Mouse (Mus musculus): ENCODE results near the gene Ago3.

Ago3 gene

DNA sequence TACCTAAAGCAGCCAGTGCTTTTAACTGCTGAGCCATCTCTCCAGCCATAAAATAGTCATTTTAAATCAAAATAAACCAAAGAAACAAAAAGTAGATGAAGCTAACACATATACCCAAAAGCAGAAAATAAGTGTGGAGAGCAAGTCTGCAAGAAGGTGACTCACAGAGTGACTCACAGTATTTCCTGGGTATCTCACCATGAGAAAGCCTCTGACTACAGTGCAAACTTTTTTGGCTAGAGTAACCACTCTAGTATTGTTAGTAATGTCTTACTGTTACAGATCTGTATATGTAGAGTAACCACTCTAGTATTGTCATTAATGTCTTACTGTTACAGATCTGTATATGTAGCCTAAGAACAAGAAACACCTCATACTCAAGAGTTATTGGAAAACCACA, 13.6 kb downstream of the Ago3 start:
- no peak for DNase-seq (ENCODE audit: low spot score)

DNA sequence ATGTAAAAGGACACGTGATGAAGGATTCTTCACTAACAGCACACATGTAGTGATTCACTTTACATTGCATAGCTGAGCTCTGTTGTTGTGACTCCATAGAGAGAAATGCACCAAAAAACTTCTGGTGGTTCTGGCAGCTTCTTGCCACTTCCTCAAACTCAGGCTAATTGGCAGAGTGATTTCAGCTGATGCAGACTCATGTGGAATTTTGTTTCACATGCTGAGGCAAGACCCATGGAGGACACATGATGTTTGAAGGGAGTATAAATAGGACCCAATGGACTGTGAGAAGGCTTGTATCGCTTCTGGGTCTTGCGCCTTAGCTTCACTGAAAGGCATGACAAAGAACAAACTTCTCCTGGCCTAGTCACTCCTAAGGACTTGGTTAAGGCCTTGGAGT, 16.8 kb downstream of the Ago3 start:
- DNase-seq (ENCODE audit: low spot score), result no peak

DNA sequence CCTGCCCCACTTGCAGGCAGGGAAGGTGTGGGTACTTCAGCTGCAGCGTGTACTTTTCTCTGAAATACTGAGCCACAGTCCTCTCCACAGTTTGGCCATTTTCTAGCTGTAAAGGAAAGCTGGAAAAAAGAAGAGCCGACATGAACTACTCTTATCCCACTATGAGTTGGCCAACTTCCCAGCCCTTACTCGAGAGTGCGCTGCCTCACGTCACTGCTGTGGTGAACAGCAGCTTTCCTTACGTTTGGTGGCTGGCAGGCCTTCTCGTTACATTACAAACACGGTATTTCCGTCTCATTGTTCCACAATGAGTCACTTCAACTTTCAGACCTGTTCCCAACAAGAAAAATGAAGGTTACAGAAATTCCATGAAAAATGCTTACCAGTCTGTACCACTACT, 57.9 kb downstream of the Ago3 start:
- DNase-seq (ENCODE audit: low spot score), result no peak

DNA sequence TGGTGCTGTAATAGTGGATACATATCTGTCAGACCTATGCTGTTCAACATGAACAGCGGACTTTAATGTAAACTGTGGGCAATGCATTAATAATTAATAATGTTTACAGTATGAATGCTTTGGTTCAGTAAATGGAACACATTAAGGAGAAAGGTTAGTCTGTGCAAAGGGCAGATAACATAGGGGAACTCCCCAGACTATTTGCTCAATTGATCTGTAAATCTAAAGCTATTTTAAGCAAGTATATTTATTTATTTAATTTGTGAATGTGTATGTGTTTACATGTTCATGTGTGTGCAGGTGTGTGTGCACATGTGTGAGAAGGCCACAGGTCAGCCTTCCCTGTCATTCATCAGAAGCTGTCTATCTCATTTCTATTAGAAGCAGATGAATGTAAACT, 69.3 kb downstream of the Ago3 start:
- no peak for DNase-seq (ENCODE audit: low spot score)

DNA sequence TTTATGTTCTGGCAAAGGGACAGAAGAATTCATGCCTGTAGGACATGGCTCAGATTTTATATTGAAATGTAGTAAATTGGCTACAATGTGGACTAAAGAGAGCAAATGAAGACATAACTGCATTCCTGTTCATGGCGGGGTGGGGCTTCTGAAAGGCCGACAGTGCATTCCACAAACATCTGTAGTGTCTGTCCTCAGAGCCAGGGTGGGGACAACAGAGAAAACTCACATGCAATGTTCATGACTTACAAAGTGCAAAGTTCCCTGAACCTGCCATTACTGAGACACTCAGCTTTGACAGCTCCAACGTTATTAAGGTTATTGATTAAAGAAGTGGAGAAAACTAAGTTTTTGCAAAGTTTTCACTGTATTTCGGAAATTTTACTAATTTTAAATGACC, 85.9 kb downstream of the Ago3 start:
- no peak for DNase-seq (ENCODE audit: low spot score)

DNA sequence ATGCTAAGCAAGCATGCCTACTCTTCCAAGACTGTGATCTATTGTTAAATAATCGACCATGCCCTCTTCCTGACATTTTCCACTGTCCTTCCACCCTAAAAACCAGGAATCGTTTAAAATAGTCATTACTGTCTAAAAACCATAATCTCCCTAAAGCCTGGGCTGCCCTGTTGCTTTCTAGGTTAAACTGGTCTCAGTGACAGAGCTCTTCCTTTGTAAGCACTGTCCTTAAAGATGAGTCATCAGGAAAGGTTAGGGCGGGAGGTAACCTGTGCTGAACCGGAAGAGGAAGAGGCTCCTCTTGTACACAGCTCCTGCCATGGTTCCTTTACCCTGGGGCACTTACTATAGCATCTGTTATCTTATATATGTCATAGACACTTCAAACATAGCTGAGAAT, 89.9 kb downstream of the Ago3 start:
- no peak for DNase-seq (ENCODE audit: low spot score)

DNA sequence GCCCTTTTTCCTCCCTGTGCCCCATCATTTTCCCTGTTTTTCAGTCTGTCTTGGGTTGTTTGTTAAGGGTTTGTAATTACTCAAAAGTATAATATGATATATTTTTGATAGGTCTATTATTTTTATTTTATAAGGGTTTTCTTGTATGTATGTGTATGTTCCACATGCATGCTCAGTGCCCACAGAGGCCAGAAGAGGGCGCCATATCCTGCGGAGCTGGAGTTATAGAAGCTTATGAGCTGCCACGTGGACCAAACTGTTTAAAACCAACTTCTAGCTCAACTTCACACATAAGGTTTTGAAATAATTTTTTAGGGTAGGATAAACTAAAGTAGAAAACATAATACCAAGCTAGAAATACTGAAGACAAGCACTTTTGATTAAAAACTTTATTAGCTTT, 97.0 kb downstream of the Ago3 start:
- peak; percentile 35 for DNase-seq (ENCODE audit: low spot score)

DNA sequence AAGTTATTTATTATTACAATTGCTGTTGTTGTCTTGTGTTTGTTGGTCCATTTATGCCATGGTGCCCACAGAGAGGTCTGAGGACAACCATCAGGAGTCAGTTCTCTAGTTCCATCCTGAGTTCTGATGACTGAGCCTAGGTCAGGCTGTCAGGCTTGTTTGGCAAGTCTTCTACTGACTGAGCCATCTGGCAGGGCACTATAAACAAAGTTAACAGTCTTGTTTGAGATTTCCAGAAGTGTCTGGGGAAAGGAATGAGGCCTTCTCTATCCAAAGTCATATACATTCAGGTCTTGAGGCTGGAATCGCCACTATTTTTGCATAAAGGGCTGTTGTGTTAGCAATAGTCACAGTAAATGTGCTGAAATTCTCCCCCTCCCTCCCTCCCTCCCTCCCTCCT, 97.6 kb downstream of the Ago3 start:
- DNase-seq (ENCODE audit: low spot score), result no peak

DNA sequence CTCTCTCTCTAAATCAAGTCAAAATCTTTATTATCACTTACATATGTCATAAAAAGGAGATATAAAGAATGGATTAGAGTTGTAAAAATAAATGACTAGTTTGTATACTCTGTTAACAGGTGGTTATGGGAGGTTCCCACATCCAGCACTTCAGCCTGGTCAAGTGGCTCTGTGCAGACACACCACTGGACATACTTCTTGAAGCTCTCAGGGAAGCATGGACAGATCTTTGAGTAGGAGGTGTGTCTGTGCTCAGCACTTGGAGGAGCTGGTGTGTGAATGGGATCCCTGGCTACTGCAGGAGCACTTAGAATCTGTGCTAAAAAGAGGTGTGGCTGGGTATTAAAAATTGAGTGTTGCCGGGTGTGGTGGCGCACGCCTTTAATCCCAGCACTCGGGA, 99.1 kb downstream of the Ago3 start:
- no peak for DNase-seq (ENCODE audit: low spot score)

DNA sequence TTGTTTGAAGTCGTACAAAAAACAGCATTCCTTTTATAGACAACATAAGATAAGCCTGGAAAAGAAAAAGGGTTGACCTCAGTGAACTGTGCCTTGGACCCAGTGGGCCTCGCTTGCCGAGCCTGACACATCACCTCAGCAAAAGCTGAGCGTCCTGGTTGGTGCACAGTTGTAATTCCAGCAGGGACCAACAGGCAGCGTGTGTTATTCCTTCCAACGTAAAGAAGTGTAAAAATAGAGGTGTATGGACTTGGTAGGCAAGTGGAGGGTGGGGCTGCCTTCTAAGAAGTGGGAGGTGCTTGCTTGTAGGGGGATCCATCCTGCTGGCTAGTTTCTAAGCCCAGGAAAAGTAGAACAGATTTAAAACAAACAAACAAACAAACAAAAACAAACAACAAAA, 103.3 kb downstream of the Ago3 start:
- no peak for DNase-seq (ENCODE audit: low spot score)

DNA sequence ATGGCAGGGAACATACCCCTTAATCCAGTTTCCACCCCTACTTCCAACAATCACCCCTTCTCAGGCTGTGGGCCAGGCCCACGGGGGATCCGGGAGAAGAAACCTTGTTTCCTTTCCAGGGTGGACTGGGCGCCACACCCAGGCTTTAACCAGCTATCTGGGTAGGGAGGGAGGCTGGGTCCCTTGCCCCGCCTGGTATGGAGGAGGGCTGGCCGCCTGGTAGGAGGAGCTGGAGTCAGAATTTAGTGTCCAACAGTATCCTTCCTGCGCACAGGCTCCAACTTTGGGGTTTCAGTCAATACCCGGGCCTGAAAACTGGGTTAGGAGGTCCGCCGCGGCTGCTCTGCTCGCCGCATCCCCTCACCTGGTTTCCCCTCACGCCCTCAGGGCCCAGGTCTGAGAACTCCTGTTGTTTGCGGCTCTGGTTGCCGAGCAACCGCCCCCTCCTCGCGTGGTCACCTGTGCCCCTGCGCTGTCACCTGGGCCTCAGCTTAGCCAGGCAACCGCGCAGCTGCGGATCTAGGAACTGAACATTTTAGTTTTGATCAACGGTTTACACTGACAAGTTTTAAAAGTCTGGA, 104.0 kb downstream of the Ago3 start, which contains the start of gene Tekt2:
Tekt2 (minus strand) TSS at position 408 of the 581 bp plus-strand sequence.
- no peak for DNase-seq (ENCODE audit: low spot score)

DNA sequence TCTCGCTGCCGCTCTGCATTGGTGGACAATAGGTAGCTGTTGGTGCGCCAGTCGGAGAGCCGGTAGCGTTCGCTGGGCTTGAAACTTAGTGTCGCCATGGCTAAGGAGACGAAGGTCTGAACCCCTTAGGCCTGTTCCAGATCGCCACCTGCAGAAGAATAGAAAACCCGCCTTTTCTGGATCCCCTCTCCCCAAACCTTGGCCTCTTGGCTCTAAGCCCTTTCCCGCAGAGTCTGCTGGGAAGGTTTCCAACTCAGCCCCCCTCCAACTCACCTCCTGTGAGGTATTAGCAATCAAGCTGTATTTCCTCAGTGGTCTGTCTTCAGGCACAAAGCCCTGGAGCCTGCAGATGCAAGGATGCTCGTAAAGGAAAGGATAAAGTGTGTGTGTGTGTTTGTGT, 104.5 kb downstream of the Ago3 start:
- DNase-seq (ENCODE audit: low spot score), result no peak

DNA sequence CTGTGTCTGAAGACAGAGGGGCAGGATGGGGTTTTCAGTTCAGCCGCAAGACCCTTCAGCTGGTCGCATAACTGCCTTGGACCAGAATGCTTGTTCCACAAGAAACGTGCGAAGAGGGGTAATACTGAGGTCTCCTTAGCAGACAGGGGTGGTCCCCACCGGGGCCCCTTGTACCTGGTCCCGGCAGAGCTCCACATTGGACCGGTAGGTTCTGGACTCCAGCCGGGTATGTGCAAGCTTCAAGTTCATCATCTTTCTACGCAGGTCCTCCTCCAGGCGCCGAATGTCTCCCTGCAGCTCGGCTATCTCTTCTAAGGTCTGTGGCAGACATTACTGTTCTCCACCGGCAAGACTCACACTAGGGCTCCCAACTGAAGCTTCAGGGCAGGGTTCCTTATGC, 106.7 kb downstream of the Ago3 start:
- DNase-seq (ENCODE audit: low spot score), result no peak

DNA sequence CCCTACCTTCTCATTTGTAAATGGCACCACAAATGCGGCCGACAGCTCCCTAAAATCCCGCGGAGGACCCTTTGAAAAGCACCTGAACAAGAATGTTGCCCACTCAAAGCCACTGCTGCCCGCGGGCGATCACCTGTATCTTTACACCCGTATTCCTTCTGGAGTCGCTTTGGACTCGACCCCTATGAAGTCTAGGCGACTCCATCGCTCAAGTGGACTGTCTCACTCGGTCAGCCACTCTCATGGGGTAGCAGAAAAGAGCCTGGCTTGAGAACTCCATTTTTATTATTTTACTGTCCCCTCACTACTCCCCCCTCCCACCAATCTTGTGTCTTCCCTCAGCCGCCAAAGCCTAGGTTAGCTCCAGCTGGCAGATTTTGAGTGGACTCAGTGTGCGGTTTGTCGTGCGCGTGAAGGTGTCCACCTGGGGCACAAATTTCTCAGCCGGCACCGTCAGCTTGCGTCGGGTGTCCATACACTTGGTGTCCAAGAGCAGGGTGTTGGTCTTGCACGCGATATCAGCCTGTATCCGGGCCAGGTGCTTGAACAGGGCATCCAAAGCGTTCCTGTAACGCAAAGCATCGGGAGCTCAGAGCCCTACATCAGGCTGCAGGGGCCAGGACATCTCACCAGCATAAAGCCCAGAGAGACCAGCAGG, 107.4 kb downstream of the Ago3 start:
- DNase-seq (ENCODE audit: low spot score), result no peak

DNA sequence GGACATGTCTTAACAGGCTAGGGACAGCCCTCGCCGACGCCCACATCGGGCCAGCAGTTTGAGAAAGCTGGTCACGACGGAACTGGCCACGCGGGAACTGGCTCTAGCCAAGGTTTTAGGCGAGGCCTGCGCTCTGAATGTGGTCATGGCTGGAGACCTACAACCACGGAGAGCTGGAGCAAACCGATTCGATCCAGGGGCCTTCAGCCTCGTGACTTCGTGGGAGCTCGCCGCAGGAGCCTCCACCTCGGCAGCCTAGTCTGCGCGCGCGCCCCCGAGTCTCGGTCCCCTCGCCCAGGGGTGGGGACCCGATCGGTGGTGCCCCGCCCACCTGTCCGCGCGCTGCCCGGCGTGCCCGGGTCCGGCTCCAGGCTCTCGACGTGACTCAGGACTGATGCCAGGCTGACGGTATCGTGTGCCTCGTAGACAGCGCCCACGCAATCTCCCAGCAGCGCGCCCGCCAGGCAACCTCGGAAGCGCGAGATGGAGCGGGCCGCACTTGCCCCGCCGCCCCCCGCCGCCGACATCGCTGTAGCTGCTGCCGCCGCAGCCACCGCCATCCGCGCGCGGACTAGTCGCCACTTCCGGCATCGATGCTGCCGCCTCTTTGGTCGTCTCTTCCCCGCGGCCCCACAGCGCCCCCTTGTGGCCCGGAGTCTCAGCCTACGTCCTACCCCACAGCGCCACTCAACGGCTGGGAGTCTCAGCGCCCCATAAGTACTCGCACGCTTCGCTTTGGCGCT, 108.1 kb downstream of the Ago3 start, which contains the start of gene Adprhl2:
Adprhl2 (minus strand) TSS at position 593 of the 743 bp plus-strand sequence.
- DNase-seq (ENCODE audit: low spot score), result peak; percentile 97

DNA sequence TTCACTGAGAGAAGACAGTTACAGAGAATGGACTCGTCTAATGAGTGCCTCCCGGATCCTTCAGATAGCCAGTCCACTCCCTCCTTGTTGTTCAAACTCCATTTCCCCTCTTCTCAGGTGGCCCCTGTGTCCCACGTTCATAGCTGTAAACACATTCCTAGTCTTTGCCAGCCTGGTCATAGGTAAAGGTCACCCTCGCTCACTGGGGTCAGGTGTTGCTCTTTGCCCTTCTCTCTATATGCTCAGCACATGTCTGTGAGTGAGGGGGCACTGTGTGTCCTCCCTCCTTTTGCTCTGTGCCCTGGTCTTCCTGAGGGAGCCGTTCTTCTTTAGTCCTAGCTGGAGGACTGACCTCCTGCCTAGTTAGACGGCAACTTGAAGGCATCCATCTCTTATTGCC, 109.5 kb downstream of the Ago3 start:
- no peak for DNase-seq (ENCODE audit: low spot score)

DNA sequence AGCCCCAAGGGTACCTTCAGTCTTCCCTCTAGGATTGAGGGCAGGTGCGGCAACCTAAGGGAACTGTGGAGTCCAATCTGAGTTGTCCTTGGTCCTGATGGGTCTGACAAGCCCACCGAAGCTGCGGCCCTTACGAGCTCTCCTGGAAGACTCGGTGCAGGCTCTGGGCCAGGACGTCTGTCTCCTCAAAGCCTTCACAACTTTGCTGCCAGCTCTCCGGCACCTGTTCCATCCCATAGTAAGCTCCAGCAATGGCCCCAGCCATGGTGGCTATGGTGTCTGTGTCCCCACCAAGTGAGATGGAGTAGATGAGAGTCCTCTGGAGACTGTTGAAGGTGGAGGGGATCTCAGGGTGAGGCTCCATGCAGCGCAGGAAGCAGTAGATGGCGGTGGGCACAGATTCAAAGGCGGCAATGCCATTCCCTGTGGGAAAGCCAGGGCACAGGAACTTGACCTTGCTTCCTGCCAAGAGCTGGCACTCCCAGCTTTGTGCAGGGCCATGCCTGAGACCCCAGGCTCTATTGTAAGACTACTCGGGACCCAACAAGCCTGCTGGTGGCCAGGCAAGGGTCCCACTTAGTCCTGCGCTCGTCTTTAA, 112.8 kb downstream of the Ago3 start:
- no peak for DNase-seq (ENCODE audit: low spot score)

DNA sequence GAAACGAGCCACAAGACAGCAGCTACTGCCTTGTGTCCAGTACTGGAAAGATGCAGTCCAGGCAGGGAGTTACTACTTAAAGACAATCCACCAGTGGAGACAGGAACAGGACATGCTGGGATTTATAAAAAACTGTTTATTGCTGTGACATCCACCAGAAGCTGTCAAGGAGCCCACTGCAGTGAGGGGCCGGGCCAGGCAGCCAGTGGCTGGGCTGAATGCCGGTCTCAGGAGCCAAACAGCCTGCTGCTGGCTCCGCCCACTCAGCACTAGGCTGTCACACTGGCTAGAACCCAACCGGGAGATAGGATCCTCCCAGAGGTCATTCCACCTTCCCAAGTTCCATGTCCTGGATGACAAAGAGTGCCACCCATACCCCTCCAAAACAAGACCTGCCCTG, 113.4 kb downstream of the Ago3 start:
- DNase-seq (ENCODE audit: low spot score), result no peak

DNA sequence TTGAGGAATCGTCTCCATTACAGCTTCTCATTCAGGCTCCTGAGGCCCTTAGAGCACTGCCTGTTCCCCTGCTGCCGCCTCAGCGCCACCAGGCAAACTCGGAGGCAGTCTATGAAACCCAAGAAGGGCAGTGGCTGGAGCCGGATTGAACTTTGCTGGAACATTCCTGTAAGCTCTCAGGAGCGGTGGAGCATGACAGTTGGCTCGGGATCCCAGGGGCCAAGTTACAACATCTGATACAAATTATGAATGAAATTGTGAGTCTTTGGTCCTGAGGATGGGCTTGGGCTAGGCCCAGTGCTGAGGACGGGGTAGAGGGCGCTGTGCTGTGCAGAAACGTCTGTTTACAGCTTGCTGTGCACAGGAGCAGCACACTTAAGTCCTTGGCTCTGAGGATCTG, 115.0 kb downstream of the Ago3 start:
- DNase-seq (ENCODE audit: low spot score), result peak; percentile 44

DNA sequence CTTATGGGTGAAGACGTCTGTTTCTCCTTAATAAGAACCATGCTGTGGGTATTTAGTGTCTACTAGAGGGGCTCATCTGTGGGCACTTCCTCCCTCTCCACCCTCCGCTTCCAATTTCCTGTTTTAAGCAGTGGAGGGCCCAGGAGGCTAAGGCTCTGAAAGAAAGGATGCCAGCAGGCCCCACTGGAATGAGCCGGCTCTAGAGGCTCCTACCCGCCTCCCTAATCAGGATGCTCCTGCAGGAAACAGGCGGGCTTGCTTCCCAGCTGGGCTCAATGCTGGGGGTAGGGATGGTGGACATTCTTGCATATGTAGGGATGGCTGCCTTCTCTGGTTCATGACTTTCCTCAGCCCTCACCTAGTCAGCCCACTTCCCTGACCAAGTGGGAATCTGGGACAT, 116.2 kb downstream of the Ago3 start:
- DNase-seq (ENCODE audit: low spot score), result no peak

DNA sequence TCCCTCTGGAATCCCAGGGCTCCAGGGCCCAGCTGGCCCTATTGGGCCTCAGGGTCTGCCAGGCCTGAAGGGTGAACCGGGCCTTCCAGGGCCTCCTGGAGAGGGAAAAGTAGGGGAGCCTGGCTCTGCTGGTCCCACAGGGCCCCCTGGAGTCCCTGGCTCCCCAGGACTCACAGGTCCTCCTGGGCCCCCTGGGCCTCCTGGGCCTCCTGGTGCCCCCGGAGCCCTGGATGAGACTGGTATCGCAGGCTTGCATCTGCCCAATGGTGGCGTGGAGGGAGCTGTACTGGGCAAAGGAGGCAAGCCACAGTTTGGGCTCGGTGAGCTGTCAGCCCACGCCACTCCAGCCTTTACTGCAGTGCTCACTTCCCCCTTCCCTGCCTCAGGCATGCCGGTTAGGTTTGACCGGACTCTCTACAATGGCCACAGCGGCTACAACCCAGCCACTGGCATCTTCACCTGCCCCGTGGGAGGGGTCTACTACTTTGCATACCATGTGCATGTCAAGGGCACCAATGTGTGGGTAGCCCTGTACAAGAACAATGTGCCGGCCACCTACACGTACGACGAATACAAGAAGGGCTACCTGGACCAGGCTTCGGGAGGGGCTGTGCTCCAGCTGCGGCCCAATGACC, 117.7 kb downstream of the Ago3 start:
- DNase-seq (ENCODE audit: low spot score), result no peak

DNA sequence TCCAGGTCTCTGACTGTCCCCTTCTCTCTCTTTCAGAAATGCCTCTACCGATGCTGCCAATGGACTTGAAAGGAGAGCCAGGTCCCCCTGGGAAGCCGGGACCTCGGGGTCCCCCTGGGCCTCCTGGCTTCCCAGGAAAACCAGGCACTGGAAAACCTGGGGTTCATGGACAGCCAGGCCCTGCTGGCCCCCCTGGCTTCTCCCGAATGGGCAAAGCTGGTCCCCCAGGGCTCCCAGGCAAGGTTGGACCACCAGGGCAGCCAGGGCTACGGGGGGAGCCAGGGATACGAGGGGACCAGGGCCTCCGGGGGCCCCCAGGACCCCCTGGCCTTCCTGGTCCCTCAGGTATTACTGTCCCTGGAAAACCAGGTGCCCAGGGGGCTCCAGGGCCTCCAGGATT, 119.0 kb downstream of the Ago3 start:
- DNase-seq (ENCODE audit: low spot score), result no peak

DNA sequence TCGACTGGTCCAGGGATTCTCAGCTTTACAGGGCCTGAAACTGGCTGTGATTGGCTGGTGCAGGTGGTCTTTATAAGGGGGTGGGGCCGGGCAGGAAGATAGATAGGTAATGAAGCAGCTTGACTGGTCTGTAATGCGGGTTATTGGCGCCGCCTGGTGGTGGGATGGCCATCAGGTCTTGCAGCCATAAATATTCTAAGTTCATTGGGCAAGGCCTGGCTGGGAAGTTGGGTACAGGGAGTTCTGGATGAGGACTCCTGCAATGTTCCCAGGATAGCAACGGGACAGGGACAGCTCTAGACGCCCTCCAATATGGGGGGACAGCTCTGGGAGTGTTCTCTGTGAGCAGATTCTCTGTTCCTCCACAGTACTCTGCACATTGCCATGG, 119.4 kb downstream of the Ago3 start:
- peak; percentile 95 for DNase-seq (ENCODE audit: low spot score)
